Mouse (Mus musculus) left cerebral cortex, adult 6 months (tissue): ENCODE data around the gene Gm17267. TPM values are rescaled to one million over a fixed set of nuclear protein-coding genes. Genes with fewer than 3 reads are reported as not detected.

Source experiments
- long read RNA-seq, 2 experiments: library from polyadenylated mRNA; unstranded; transcript quantifications; one replicate each; pipeline ENCODE4 v2.0.0; 2019 to 2020
- polyA plus RNA-seq: library from polyadenylated mRNA; unstranded; fragments of <200 nt; fragmentation: Nextera tagmentation; gene quantifications from 2 replicates; pipeline ENCODE4 v1.2.3, GENCODE M21; 2021

Gene Gm17267
- not detected in 2 replicates for polyA plus RNA-seq
- long read RNA-seq, experiment 1 = 0 reads
- long read RNA-seq, experiment 2 = 0 reads

GRCm38 (mm10) chrX:126017257-126017656 lies at the start of gene Gm17267:
Gene Gm17267 (plus strand): TSS chrX:126017557.

